Mouse (Mus musculus) forelimb bud, embryonic 11.5 days (tissue): Measurements from ENCODE around the gene Armc3.
"Not testable (repeated sequence)": the region's sequence is repeated elsewhere in the genome, so short reads cannot be mapped to it uniquely, and the experiment has no call there.

Experiments used
- DNase-seq: peaks from one replicate; pipeline ENCODE4 v3.0.0-alpha.2; 2012; ENCODE audit warnings: low read depth, low spot score

Armc3 gene

DNA sequence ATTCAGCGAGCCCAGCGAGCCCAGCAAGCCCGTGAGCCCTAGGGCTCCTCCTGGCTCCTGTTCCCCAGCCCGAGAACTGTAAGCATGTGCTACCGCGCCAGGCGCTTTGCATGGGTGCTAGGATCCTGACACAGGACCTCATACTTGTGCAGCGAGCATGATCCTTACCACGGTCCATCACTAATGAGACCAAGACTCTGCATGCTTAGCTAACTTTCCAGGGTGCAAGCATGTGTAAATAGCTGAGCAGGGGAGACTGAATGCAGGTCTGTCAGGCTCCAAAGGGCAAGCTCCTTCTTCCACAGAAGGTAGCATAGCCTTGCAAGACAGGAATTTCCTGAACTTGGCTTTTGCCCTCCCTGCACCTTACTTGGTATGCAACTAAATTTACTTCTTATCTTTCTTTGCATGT, 71.6 kb downstream of the Armc3 start:
- DNase-seq: no peak

DNA sequence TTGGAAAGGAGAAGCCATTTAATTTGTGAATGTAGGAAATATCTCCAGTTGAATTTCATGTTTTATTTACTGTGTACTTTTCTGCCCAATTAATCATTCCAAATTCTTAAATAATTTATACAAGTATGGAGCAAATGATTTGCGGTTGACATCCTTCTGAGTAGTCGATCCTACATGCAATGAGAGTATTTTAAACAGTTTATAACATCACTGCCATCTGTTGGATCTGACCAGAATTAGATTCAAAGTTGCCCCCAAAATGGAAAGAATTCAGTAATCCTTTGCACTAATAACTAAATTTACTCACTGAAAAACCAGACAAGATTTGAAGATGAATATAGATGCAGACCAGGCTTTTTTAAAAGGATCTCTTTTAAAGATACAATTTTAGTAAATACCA, 75.5 kb downstream of the Armc3 start:
- no peak for DNase-seq

DNA sequence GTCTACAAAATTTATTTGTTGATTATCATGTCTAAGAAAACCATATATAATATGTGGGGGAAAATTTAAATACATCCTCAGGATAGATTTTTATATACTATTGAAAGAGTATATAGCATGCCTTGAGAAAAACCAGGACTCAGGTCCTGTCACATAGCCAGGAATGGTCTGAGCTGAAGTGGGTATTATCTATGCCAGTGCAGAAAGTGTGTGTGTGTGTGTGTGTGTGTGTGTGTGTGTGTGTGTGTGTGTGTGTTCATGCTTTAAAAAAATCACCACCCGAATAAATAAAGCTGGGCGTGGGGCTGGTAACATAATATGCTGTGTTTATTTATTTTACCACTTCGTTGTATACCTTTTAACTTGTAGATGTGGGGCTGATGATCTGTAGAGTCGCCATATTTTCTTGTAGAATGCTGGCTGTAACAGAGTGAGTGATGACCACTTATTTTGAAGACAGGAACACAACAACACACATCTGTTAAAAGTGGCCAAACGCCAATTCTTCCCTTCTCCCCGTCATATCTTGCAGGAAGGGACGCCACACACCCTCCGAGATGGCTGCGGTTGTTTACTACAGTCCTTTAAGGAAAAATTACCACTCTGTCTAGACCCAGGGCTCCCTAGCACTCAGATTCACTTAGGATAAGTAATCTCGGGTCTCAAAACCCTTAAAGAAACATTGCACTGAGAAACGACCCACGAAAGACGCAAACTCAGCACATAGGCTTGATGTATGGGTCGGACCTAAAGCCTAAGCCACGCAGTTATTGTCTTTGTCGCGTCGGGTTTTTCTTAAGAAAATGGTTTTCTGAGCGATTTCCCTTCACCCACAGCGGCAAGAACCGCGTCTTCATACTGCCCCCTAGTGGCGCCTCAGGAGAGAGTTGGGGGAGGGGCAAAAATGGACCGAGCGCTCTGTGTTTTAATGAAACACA, 76.8 kb downstream of the Armc3 start:
- DNase-seq: peak; percentile 85

DNA sequence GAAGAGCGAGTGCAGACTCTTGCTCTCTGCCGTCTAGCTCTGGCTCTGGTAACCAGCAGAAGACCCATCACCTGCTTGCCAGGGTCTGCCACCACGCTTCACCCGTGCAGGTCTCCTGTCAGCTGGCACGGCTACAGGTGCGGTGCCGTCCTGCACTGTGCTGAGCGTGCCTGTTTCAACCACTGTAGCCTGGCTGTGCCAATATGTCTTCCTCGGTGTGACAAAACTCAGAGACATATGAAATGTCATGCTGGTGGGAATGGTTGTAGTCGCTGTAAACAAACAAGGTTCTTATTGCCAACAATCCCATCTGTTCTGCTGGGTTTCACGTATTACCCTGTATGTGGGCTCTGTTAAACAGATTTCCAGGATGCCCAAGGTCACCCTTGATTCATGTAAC, 81.2 kb downstream of the Armc3 start:
- DNase-seq: no peak

DNA sequence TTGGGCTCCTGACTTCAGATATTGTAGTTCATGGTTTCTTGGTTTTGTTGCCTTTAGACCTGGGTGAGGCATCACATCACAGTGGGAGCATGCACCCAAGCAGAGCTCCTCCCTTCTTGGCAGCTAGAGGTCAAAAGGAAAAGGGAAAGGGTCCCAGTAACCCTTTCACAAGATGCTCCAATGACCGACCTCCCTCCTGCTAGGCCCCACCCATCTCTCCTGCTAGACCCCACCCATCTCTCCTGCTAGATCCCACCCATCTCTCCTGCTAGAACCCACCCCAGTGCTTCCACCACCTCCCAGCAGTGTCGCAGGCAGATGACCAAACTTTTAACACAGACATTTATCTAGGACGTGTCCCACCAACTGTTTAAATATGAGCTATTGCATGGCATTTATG, 93.3 kb downstream of the Armc3 start:
- DNase-seq: no peak

DNA sequence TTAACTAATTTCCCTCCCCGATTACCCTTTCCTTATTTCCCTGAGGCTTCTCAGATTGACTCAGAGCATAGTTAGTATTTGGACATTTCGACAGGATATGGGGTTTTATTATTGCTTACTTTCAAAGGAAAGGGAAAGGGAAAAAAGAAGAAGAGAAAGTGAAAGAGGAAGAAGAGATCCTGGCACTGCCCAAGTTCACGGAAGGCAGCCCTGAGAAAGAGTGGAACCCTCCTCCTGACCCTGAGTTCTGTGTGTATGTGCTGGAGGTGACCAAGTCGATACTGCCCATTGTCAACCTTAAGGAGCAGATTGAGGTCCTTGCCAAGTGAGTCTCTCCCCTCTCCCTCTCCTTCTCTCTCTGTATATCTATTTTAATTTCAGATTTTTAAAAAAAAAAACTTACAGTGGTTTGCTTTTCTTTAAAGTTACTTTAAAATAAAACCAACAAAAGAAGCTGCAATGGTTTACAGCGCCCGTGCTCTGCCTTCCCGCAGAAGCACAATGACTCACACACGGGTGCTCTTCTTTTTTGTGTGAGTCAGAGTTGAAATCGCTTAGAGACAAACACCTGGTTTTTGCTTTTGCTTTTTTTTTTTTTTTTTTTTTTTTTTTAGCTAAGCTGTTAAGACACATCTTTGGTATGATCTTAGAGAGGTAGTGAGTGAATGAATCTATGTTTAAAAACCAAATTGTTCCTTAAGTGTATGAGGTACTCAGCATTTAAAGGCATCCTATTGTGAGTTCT, 101.4 kb downstream of the Armc3 start:
- no peak for DNase-seq

DNA sequence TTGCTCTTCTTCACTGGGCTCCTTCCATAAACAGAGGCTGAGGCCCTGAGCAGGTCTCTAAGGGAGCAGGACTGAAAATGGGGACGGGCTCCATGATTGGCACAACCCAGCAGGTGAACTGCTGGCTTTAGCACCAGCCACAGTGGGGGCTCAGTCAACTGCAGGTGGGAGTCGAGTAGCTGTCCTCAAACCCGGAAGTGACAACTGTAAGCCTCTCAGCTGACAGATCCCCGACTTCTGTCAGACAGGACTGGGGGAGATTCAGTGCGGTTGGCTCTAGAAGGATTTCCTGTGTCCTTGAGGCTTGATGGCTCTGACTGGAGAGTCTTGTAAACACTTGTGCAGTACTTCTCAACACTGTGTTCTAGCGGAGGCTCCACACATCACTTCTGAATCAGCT, 102.1 kb downstream of the Armc3 start:
- DNase-seq: no peak

DNA sequence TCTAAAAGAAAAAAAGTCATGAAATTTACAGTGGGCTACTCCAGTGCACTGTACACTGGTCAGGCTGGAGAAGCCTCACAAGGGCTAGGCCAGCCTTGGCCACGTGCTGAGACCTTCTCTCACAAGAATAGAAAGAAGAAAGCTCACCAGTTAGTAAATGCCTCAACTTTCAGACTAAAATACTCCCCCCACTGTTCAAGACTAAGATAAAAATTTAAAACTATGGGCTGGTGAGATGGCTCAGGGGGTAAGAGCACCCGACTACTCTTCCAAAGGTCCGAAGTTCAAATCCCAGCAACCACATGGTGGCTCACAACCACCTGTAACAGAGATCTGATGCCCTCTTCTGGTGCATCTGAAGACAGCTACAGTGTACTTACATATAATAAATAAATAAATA, 104.0 kb downstream of the Armc3 start:
- not testable (repeated sequence) for DNase-seq

DNA sequence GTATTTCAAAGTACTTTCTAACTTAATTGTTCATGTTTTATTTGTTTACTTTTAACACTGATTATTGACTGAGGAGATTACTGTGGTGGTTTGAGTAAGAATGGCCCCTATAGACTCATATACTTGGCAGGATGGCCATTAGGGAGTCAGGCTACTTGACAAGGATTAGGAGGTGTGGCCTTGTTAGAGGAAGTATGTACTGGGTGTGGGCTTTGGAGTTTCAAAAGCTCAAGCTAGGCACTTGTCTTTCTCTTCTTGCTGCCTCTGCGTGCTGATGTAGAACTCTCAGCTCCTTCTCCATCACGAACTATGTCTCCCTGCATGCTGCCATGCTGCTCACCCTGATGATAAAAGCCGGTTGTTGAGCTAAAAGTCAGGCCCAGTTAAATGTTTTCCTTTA, 111.4 kb downstream of the Armc3 start:
- no peak for DNase-seq

DNA sequence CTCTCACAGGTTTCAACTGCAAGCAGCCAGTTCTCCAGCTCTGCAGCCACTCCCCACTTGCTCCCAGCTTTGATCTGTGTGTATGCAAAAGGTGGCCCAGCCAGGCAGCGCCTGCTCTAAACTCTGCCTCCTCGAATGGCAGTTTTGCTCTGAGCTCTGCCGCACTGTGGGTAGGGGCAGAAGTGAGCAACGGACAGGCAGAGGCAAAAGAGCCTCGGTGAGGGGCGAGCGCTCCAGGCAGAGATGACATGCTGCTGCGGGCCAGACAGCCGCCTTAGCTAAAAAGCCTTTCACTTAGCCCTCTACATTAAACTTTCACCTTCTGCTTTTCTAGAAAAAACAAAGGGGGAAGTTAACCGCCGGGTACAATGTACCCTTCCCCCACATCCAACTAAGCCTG, 117.0 kb downstream of the Armc3 start:
- DNase-seq: no peak

DNA sequence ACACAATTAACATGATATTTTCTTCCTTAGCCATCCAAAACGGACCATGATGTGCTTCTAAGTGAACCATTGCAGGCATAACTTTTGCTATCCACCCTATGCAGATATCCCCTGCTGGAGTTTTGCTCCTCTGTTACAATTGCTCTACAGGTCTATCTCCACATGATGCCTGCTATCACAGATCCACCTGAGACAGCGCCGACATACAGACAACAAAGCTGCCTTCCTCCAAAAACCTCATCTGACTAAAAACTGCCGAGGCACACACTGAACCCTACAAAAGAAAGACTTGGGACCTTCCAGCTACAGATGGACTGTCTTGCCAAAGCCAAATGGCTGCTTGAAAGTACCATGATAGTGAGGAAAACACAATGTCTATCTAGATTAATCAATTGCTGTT, 117.6 kb downstream of the Armc3 start:
- no peak for DNase-seq

DNA sequence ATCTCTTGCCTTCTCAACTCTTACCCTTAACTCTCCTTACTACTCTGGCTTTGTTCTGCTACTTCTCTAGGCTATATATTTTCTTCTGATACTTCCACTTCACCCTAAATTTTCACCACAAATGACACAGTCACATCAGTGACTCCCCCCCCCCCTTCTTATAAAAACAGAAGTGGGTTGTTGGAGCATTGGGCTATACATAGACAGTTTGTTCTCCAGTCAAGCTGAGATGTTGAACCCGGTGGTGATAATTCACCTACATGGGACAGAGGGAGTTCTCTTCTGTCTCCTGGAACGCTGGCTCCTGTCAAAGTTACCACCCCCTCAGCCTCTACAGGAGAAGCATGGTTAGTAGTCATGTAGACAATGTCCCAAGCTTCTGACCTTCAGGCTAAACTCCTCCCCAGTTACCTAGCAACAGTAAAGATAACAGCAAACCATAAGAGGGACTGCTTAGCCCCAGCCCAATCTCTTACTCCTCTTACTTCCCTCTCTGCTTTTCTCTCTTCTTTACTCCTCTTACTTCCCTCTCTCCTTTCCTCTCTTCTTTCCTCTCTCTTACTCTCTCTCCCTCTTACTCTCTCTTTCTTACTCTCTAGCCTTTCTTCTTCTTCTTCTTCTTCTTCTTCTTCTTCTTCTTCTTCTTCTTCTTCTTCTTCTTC, 118.2 kb downstream of the Armc3 start:
- not testable (repeated sequence) for DNase-seq

DNA sequence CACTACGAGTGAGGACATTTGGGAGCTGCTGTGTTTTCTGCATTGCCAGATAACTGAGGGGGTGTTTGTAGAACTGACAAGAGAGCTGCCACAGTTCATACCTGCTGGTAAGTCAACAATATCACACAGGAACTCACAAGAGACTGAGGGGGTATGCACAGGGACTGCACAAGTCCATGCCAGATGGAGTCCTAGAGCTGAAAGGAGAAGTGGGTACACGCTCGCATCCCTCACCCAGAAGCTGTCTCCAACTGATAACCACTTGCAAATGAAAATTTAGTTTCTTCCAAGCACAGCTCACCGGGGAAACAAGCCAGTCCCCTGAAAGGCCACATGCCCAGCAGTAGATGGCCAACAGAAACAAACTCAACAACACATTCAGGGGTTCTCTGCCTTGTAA, 119.4 kb downstream of the Armc3 start:
- DNase-seq: no peak

DNA sequence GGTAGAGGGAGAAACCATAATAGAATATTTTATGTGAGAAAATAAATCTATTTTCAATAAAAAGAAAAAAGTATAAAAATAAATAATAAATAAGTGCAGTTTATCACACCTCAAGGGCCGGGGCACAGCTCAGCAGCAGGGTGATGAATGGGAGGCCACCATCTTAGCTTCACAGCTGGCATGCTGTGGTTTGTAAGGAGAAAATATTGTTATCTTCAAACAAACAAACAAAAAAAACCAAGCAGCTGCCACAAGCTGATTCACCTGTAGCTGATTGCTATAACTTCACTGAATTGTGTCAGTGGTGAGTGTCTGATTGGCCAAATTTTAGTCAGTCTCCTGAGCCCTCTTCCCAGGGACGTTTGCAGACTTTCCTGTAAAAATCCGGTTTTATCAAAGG, 120.2 kb downstream of the Armc3 start:
- DNase-seq: no peak

DNA sequence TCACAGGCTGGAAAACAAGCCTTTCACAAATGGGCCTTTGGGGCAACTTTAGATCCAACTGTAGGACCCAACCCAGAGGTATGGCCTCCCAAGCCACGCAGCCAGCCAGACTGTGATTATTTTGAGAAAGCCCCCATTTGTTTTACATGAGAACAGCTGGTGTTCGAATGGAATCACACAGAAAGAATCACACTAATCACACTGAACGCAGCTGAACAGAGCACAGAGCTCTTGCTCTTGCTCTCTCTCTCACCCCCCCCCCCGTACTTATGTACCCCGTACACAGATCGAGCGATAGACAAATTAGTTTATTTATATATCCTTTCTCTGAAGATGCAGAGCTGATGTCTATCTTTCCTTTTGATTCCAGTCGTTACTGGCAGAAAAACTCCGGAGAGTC, 123.3 kb downstream of the Armc3 start:
- DNase-seq: no peak

DNA sequence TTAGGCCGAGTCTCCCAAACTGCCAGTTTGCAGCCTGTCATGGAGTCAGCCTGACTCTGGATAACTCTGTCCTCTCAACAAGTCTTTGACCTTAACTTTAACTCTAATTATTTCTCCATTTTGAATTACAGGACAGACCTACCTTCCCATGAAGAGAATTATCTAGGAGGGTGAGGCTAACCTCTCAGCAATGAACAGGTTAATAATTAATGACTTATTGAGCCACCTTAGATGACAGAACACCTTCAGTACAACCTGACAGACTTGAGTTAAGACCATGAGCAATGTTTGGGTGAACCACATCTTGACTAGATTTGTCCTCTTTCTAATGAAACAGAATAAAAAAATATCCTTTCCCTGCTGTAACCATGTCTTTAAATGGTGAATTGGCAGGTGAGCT, 127.3 kb downstream of the Armc3 start:
- DNase-seq: no peak

DNA sequence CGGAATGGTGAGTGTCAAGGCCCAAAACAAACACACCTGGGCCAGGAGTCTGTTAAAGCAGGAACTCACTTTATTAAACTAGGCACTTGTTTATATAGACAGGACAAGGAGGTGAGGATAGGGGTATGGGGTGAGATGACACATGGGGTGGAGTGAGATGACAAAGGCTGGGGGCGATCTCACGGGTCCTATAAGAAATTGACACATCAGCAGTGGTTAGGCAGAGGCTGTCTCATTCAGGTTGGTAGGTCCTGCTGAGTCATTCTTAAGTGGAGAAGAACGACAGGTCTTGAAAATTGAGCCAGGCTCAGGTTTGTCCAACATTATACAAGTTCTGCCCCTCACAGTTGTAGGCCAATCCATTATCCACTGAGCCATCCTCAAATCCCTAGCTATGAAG, 128.7 kb downstream of the Armc3 start:
- DNase-seq: no peak

DNA sequence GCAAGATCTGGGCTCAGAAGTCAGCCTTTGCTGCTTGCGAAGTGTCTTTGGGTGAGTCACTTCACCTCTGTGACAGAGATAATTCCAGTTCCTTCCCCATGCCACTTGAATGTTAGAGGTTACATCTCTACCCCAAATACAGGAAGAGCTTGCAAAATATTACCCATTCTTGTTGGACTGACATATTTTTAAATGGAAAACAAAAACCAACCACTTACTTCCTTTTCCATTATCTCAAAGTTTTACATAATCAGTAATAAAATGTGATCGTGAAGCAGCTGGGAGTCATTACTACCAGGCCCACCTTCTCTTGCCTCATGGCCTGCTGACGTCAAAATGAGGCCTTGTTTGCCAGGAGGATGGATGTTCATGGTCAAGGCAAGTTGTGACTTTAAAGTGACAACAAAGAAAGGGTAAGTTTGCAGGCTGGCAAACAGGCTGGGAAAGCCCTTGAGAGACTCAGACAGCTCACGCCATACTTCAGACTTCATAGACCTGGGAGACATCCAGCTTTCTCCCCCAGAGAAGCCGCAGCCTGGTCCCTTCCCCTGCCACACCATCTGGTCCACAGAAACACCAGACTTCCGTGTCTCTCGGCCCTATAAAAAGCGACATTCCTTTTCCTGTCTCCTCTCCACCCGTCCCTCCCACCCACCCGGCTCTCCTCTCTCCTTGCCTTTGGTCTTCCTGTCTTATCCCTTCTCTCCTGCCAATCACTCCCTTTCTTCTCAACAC, 145.0 kb downstream of the Armc3 start:
- DNase-seq: peak; percentile 5

DNA sequence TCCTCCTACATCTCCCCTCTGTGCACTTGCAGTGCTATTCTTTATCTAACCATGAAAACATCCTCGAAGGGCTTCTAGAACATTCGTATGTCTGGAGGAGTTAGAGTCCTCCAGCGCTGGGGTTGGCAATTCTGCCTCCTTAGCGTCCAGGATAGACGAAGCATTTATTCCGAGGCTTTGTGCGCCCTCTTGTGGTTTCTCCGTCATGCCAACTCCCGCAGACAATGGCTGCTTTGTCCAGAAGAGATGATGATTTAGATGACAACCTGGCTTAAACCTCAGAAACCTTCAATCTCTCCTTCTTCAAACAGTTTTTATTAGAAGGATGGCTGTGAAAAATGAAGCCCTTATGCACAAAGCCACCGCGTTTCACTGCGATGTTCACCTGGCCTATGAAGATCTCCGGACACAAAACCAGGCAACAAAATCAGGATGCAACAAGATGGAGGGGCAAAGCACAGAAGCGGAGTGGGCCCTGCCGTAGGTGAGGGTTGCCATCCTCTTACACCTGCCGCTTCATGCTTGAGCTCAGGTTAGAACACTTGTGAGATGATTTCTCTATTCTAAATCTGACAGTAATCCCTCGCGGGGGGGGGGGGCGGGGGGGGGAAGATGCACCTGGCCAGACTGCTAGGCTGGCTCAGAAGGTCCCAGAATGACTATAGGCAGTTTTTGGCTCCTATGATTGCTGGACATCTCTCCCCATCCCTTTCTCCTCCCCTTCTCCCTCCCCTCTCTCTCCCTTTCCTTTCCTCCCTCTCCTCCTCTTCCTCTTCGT, 145.7 kb downstream of the Armc3 start:
- DNase-seq: peak; percentile 89

DNA sequence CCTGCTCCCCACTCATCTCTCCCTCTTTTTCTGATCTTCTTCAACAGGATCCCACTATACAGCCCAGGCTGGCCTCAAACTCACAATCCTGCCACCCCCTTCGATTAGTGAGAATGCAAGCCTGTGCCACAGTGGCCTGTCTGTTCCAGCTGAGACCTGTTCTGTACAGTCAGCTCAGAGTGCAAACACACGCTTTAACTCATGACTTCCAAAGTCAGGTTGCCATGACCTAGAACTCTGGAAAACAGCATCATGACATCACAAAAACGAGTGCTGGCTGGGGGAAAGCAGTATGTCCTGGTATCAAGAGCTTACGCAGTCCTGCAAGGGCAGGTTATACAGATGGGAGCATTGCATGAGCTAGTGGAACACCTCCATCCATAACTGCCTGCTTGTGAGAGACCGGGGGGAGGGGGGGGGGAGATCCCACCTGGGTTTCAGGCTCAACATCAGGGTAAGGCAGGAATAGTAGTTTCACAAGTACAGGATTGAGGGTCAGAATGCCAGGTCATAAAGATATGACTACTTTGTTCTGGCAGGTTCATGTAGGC, 146.4 kb downstream of the Armc3 start:
- no peak for DNase-seq

DNA sequence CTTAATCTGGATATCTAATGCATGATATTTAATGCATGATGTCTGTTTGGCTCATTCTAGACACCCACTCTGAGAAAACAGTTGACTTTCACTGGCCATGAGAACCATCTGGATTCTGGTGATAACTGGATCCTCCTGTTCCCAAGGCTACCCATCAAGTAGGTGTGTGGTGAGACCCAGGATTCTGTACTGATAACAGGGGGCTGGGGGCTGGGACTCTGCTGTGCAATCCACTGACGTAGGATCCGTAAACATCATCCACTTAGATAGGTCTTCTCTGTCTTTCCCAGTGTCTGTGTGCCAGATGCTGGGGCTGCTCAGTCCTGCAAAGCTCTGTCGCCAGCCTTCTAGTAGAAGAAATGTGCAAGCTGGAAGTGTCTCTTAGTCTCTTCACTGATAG, 149.4 kb downstream of the Armc3 start:
- DNase-seq: no peak
